Mouse (Mus musculus) NIH3T3 (cell line): ENCODE measurements around the gene Sac3d1.

ENCODE experiments used
- DNase-seq: peaks from one replicate; pipeline ENCODE4 v3.0.0-alpha.2; 2012; ENCODE audit warnings: low read depth

Gene Sac3d1

DNA sequence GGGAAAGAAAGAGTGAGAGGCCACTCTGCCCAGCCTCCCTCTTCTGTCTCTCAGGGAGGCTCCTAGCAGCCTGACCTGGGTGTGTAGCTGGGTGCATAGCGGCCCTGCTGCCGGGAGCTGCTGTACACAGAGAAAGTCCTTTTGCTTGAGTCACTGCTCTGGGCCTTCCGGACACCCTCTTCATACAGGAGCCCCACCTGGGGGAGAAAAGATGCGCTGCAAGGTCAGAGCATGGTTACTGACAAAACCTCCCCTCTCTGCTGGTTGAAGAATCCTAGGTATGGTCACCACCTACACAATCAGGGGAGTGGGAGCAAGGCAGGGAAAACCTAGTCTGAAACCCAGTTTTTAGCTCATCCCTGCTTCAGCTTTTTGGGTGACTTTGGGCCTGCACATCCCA is 49.5 kb downstream of the Sac3d1 start:
- DNase-seq = peak; percentile 62

DNA sequence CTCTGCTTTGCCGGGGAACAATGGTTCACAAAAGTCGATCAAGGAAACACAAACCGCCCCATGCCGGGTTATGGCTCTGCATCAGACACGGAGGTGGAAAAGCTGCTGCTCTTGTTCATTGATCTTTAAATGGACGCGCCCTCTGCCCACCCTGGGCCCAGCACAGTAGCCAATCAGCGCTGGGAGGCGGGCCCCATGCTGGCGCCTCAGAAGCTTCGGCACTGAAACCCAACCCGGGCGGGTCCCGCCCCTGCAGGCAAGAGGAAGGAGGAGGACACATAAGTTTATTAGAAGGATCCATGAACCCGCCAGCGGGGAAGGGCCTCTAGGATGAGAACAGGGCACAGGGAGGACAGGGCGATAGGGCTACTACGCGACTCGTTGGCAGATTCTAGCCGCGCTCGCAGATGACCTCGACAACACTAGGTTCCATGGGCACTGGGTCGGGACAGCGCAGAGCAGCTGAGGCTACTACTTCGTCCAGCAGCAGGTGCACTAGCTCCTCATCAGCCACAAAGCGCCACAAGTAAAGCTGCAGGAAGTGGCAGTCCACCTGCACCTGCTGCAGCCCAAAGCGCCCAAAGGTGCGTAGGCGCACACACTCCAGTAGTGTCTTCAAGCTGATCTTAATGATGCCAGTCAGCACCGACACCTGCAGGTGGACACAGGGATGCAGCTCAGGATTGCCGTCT is 50.6 kb downstream of the Sac3d1 start, which contains the start of gene Tm7sf2:
Gene Tm7sf2, minus strand, starts transcription at position 650 of the 692 bp plus-strand sequence.
- DNase-seq = peak; percentile 96

DNA sequence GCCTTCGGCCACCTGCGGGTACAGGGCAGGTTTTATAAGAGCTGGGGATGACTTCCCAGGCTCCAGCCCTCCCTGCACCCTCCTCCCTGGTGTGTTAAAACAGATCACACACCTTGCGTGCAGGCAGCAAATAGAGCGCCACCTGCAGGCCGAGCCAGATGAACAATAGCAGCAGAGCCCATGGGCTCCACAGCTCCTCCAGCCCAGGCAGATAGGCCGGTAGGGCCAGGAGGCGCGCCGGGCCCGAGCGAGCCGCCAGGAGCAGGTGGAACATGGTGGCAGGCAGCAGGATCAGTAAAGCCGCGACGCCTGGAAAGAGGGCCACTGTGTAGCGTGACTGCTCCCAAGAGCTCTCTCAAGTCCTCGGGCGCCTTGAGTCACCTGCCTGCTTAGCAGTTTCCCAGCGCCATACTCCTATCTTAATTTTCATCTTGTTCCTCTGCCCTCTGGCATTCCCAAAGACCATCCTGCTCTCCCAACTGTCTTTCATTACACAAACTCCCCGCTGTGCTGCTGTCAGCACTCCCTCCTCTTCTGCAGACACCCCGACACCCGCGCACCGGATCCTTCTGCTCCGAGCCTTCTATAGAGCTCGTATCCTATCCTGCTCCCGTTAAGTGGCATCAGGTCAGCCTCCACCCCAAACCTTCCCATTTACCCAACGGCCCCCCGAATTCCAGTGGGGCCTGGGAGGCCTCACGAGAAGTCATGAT is 51.3 kb downstream of the Sac3d1 start:
- peak; percentile 95 for DNase-seq

DNA sequence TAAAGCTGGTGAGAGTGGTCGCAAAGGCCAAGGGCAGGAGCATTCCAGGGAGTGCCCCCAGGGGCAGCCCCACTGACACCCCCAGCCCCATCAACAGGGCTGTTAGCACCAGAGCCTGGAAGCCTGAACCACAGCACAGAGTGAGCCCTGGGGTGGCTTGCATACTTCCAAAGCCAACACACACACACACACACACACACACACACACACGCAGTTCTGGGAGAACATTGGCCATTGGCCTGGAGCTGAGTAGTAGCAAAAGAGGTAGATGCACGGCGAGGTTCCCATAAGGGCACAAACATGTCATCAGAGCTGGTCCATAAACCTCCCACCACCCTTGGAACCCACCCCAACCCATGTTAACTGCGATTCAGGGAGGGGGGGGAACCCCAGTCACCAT is 51.9 kb downstream of the Sac3d1 start:
- DNase-seq = peak; percentile 58
